Mouse (Mus musculus): ENCODE results near the gene Clec2i. TPM values are rescaled to one million over a fixed set of nuclear protein-coding genes. Genes with fewer than 3 reads are reported as not detected.

Clec2i gene
- total RNA-seq, 1 experiment from 2014 or later: 17.0 TPM

DNA sequence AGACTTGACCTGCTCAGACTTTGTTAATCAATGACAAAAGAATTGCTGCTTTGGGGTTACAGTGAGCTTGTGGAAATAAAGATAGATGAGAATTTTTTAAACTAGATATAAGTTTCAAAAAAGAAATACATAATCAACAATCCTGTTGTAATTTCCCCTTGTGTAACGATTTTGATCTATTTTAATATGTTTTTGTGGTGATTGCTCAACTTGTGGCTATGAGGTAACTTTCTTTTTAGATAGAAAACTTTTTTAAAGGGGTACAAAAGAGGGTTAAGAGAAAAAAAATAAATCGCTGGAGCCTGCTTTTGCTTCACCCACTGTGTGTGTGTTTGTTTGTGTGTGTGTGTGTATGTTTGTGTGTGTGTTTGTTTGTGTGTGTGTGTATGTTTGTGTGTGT lies 36.2 kb upstream of the Clec2i start:
- ATAC-seq (replicated peaks in 1 of 2; ENCODE audit: insufficient read depth in 1 of 2, low FRiP score in 2 of 2, low TSS enrichment in 1 of 2, low read depth in 1 of 2, poor library complexity in 2 of 2, severe bottlenecking in 2 of 2): no peak

DNA sequence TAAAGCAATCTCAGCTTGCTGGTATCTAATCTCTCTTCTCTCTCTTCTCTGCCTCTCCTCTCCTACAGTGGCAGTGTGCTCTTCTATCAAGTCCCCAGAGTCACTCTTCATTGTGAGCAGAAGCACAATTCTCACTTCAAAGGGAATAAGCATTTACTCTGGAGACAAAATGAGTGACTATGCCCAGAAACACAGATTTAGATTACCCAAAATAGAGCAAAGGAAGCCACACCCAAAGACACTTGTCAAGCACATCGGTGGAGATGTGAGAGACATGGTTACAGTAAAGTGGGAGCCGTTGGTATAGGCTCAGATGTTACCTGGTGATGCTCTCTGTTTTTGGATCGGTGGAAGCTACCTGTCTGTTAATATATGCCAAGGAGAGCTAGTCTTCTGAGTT lies 34.6 kb upstream of the Clec2i start:
- ATAC-seq (replicated peaks in 1 of 2; ENCODE audit: insufficient read depth in 1 of 2, low FRiP score in 2 of 2, low TSS enrichment in 1 of 2, low read depth in 1 of 2, poor library complexity in 2 of 2, severe bottlenecking in 2 of 2): no peak

DNA sequence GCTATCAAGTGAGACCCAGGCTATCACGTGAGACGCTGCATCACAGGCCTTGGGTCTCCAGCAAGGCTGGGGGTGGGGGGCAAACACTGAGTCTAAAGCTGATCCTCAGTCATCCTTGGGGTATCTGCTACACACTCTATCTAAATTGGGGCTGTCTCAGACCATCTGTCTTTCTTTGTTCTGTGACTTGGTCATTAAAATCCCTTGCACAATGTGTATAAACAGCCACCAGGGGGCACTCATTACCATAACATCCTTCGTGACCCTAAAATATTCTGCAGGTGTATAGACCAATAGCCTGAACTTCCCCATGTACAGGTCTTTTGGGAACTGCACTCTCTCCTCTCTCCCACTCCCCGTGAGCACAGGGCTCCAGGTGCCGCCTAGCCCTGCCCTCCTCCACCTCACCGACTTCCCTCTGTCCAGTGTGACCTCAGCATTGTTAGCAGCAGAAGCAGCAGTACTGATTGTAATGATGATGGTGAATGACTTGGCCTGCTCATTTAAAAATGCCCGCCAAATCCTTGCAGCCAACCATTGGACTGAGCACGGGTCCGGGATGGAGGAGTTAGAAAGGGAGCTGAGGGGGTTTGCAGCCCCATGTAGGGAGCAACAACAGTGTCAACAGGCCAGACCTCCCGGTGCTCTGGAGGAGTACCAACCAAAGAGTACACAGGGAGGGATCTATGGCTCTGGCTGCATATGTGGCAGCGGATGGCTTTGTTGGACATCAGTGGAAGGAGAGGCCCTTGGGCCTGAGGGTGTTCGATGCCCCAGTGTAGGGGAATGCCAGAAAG lies 33.2 kb upstream of the Clec2i start:
- ATAC-seq (replicated peaks in 1 of 2; ENCODE audit: insufficient read depth in 1 of 2, low FRiP score in 2 of 2, low TSS enrichment in 1 of 2, low read depth in 1 of 2, poor library complexity in 2 of 2, severe bottlenecking in 2 of 2): peak; percentile 29 to 66

DNA sequence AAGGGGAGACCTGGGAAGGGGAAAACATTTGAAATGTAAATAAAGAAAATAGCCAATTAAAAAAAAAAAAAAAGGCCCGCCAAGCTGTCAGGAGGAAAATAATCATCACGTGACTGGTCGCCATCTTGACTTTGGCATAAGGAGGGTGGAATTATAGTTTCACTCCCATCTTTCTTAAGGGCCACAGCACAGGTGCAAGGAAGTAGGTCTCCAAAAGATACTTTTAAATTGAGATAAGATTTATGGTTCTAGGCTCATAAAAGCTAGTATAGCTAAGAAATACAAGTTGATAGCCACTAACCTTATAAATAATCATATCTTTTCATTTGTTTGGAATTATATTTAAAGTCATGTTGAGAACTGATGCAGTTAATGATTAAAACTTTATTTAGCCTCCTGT lies 32.5 kb upstream of the Clec2i start:
- no peak for ATAC-seq (replicated peaks in 1 of 2; ENCODE audit: insufficient read depth in 1 of 2, low FRiP score in 2 of 2, low TSS enrichment in 1 of 2, low read depth in 1 of 2, poor library complexity in 2 of 2, severe bottlenecking in 2 of 2)

DNA sequence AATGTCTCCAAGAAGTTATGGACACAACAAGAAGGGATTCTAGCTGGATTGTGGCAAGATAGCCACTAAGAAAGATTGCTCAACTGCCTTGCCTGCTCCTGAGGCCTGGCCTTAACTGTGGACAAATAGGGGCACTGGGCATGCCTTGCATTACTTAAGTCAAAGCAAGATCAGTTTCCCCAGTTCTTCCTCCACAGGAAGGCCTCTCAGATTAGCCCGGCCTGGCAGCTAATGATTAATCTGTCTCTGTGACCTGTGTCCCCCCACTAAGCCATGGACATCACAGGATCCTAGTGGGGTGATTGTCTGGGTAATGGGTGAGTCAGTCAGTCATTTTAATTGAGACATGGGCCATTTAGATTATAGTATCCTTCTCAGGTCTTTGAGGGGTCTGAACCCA lies 31.9 kb upstream of the Clec2i start:
- no peak for ATAC-seq (replicated peaks in 1 of 2; ENCODE audit: insufficient read depth in 1 of 2, low FRiP score in 2 of 2, low TSS enrichment in 1 of 2, low read depth in 1 of 2, poor library complexity in 2 of 2, severe bottlenecking in 2 of 2)

DNA sequence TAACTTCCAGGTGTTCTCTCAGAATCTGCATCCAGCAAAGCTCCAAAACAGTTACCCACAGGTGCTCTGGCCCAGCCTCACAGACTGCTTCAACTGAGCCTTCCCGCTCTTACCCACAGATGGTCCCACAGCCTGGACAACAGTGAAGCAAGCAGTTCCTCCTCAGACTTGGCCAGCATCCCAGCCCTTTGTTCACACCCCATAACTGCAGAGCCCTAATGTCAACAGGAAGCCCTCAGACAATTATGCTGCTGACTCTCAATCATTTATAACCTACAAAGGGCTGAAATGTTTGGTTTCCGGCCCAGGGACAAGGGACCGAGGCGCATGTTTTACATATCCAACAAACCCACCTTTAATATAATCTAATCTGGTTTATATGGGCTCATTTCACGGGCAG lies 31.1 kb upstream of the Clec2i start:
- peak; percentile 88 to 94 for ATAC-seq (replicated peaks in 1 of 2; ENCODE audit: insufficient read depth in 1 of 2, low FRiP score in 2 of 2, low TSS enrichment in 1 of 2, low read depth in 1 of 2, poor library complexity in 2 of 2, severe bottlenecking in 2 of 2)

DNA sequence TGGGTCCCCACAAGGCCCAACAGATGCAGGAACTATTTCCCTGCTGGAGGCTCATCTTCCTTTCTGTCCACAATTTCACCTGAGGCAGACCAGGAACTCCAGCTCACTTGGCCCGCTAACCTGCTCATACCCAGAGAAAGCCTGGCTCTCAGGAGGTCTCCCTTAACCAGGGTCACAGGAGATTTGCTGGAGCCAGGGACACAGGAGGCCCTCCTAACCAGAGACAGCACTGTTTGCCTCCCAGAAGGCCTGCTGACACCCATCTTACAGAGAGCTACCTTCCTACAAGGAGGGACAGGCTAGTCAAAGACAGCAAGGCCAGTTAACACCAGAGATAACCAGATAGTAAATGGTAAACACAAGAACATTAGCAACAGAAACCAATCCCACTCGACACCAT lies 29.4 kb upstream of the Clec2i start:
- no peak for ATAC-seq (replicated peaks in 1 of 2; ENCODE audit: insufficient read depth in 1 of 2, low FRiP score in 2 of 2, low TSS enrichment in 1 of 2, low read depth in 1 of 2, poor library complexity in 2 of 2, severe bottlenecking in 2 of 2)

DNA sequence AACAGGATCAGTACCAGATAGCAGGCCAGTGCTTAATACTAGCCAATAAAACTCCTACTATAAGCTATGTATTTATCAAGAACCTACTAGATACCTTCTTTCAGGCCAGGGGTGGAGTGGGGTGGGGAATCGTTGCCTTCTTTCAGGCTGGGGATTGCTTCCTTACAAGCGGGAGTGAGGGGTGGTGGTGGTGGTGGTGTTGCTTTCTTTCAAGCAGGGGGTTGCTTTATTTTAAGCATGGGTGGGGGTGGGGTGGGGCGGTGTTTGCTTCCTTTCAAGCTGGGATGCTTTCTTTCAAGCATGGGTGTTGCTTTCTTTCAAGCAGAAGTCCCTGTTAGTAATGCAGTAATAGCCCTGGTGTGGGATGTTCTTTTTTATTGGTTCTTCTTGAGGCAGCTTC lies 18.5 kb upstream of the Clec2i start:
- ATAC-seq (replicated peaks in 1 of 2; ENCODE audit: insufficient read depth in 1 of 2, low FRiP score in 2 of 2, low TSS enrichment in 1 of 2, low read depth in 1 of 2, poor library complexity in 2 of 2, severe bottlenecking in 2 of 2): no peak

DNA sequence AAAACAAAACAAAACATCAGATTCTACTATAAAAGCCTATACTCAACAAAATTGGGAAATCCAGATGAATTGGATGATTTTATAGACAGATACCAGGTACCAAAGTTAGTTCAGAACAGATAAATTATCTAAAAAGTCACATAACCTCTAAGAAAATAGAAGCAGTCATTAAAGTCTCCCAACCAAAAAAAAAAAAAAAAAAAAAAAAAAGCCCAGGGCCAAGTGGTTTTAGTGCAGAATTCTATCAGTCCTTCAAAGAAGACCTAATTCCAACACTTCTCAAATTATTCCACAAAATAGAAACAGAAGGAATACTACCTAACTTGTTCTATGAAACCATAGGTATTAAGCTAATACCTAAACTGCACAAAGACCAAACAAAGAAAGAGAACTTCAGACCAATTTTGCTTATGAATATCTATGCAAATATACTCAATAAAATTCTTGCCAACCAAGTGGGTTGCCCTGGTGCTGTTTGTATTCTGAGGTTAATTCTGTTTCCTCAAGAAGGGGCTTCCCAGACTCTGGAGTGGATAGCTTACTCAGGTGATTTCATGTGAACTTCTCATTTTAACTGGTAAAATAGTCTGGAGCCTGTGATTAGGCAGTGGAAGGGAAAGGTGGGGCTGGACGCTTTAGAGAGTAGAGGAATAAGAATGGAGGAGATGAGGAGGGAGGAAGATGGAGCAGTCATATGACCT lies 15.3 kb upstream of the Clec2i start:
- no peak for ATAC-seq (replicated peaks in 1 of 2; ENCODE audit: insufficient read depth in 1 of 2, low FRiP score in 2 of 2, low TSS enrichment in 1 of 2, low read depth in 1 of 2, poor library complexity in 2 of 2, severe bottlenecking in 2 of 2)

DNA sequence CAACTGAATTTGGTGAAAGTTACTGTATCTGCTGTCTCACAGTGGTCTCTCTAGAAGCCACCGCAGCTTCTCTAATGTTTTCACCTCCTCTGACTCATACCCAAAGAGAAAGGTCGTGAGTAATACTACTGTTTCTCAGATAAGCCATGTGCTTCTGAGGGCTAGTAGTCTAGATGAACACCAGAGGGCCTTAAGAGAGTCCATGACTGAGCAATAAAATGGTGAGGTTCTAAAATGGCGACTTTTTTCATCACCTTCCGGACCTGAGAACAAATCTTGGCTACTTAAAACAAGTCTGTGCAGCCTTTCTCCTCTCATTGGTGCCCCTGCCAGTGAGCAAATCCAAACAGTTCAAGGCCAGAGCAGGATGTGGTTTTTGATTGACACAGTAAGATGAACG lies 1.4 kb downstream of the Clec2i start:
- ATAC-seq (replicated peaks in 1 of 2; ENCODE audit: insufficient read depth in 1 of 2, low FRiP score in 2 of 2, low TSS enrichment in 1 of 2, low read depth in 1 of 2, poor library complexity in 2 of 2, severe bottlenecking in 2 of 2): peak; percentile 78 to 83

DNA sequence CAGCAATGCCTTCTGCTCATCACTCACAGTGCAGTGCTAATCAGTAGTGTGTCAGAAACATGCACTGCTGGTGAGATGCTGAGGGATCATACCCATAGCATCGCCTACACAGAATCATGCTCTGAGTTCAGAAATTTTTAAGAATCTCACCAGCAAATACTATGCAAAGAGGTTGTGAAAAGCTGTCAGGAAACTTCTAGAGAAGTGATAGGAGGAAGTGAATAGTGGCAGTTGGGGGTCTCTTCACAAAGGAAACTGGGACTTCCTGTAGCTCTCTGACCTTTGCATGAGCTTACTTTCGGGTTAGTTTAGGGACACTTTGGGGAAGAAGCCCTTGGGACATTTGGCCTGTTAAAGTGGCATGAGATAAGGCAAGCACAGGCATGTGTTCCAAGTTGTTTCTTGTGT lies 3.6 kb downstream of the Clec2i start, which contains the start of gene BC035044:
Gene BC035044, minus strand, starts transcription at position 179 of the 408 bp plus-strand sequence.
- ATAC-seq (replicated peaks in 1 of 2; ENCODE audit: insufficient read depth in 1 of 2, low FRiP score in 2 of 2, low TSS enrichment in 1 of 2, low read depth in 1 of 2, poor library complexity in 2 of 2, severe bottlenecking in 2 of 2): peak; percentile 20 to 28; a peak in 2 of 4 replicates

DNA sequence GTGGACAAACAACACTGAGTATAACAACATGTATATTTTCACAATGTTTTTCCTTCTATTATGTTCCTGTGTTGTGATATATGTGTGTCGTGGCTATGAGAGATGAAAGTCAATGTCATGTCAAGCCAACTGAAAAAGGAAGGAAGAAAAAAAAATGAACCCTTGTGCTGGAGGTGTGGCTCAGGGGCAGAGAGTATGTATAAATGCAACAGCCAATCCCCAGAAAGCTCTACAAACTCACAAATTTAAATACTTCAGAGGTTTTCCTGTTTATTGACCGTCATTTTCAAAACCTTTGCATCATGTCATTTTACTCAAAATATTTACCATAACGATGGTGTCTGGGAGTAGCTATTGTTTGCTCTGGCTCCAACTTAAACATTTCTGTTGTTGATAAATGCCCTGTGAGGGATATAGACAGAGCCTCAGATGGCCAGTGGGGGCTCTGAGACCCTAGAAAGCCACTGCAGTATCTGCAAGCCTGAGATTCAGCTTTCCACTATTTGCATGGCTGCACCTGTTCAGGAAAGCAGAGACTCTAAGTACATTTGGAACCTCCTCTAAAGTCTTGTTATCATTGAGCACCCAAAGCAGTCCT lies 8.1 kb downstream of the Clec2i start:
- no peak for ATAC-seq (replicated peaks in 1 of 2; ENCODE audit: insufficient read depth in 1 of 2, low FRiP score in 2 of 2, low TSS enrichment in 1 of 2, low read depth in 1 of 2, poor library complexity in 2 of 2, severe bottlenecking in 2 of 2)

DNA sequence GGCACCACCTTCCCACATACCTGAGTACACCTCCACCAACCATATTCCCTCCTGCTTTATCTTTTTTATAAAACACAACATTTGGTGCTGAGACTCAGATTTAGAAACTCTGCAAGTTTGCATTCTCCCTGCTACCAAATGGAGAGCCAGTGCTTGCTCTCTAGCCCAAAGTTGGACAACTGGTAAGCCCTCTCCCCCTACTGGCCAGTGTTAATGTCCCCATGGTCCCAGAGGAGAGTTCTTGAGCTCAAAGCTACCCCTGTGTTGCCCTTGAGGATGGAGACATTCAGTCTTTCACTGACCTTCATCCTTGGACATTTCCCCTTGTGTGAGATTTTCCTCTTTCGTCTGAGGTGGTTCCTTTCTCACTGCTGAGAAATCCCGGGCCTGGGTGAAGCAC lies 12.7 kb downstream of the Clec2i start:
- no peak for ATAC-seq (replicated peaks in 1 of 2; ENCODE audit: insufficient read depth in 1 of 2, low FRiP score in 2 of 2, low TSS enrichment in 1 of 2, low read depth in 1 of 2, poor library complexity in 2 of 2, severe bottlenecking in 2 of 2)

DNA sequence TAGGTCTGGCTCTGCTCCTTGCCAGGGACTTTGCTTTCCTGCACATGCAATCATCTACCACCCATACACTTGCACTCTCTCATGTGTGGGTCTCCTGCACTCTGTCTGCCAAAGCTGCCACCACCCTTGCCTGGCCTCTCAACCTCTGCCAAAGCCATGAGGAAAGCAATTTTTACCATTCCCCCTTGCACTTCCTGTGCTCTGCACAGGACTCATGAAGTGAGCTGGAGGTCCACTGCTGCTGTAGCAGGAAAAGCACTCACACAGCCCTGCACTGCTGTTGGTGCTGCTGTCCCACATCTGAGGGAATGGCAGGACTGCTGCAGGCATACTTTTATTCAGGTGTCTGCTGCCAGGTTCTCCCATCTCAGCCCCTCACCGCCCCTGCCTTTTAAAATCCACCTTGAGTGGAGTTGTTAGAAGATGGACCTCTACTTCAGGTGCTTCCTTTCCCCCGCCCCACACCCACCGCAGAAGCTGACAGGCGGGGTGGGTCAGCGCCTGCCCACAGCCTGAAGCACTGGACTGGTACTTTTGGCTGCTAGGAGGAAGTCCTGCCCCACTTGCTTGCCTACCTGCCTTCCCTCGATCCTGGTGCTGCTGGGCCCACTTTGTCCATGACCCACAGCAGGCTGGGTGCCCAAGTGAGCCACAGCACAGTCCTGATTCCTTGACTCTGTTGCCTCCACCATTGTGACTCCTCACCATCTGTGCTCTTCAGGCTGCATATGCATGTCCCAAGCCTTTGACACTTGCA lies 13.6 kb downstream of the Clec2i start:
- peak; percentile 65 to 76 for ATAC-seq (replicated peaks in 1 of 2; ENCODE audit: insufficient read depth in 1 of 2, low FRiP score in 2 of 2, low TSS enrichment in 1 of 2, low read depth in 1 of 2, poor library complexity in 2 of 2, severe bottlenecking in 2 of 2)

DNA sequence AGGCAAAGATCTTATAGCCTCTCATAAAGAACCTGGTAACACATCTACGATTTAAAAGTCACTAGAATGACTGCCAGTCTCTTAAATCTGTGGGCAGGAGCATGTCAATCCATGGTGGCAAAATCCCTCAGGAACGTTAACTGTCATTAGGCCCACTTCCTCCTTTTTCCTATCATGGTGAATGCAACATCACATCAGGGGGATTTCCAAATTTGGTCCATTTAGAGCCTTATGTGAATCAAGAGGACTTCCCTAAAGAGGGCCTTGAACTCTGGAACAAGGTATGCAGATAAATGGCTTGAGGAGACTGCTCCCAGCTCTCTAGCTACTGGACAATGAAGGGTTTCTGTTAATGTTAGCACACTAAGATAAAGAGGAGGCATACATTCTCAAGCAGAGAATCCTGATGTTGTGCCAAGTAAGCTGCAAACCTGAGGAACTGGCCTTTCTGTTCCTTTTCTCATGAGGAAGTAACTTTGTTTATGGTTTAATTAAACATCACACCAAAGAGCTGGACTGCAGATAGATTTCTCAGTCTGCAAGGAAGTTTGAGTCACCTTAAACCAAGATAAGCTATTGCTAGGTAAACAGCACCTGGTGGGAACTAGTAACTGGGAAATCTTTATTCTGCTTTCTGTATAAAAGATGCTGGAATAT lies 26.3 kb downstream of the Clec2i start:
- ATAC-seq (replicated peaks in 1 of 2; ENCODE audit: insufficient read depth in 1 of 2, low FRiP score in 2 of 2, low TSS enrichment in 1 of 2, low read depth in 1 of 2, poor library complexity in 2 of 2, severe bottlenecking in 2 of 2): peak; percentile 32 to 39; a peak in 2 of 4 replicates

DNA sequence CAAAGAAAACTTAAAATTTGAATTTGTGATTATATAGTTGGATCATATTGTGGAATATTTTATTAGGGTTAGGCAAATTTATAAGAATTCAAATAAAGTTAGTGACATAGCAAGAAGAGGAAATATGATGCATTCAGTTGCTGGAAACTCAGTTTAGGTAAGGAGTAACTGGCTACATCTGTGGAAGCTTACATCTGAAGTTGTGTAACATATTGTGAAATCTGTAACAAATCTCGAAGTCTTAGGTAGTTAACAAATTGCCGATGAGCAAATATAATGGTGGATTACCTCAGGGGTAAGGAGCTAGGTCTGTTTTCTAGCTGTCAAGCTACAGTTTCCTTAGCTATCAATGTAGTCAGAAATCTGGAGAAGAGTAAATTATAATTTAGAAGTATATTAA lies 29.9 kb downstream of the Clec2i start:
- ATAC-seq (replicated peaks in 1 of 2; ENCODE audit: insufficient read depth in 1 of 2, low FRiP score in 2 of 2, low TSS enrichment in 1 of 2, low read depth in 1 of 2, poor library complexity in 2 of 2, severe bottlenecking in 2 of 2): no peak

DNA sequence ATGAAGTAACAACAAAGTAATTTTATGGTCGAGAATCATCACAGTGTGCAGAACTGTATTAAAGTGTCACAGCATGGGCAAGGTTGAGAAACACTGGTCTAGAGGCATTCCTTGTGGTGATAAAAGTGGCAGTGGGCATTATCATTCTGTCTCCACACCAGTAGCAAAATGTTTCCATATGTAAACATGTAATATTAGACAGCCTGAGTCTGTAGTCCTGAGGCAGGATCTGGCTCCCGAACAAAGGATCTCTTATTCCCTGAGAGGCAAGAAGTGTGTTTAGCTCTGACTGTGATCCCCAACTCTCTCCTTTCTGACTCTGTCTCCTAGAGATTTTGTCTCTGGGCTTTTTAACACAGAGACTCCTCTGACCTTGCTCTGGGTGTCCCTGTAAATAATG lies 45.7 kb downstream of the Clec2i start:
- ATAC-seq (replicated peaks in 1 of 2; ENCODE audit: insufficient read depth in 1 of 2, low FRiP score in 2 of 2, low TSS enrichment in 1 of 2, low read depth in 1 of 2, poor library complexity in 2 of 2, severe bottlenecking in 2 of 2): no peak

All from hematopoietic stem cell, adult 5-6 weeks (primary cell).